Mouse (Mus musculus) midbrain, embryonic 15.5 days (tissue): ENCODE measurements at regions not wholly inside any gene's neighbourhood (a gene's known extent, or its start where the extent isn't known, plus 50 kb on each side); places are given as distances from the start of the nearest gene placed in this dataset.

Source experiments
- ATAC-seq: fragments of 200-750 bp; cut with Nextera tagmentation; replicated peaks from 2 replicates; pipeline ENCODE4 v1.8.0; 2017; ENCODE audit warnings: moderate TSS enrichment
- H3K27ac ChIP-seq: fragments of 300-500 bp; sonication (generic); 2 replicates; pipeline ENCODE4 v1.5.1; 2015; ENCODE audit warnings: mild to moderate bottlenecking, inconsistent platforms
- H3K27me3 ChIP-seq: fragments of 300-500 bp; sonication (generic); replicated peaks from 2 replicates; pipeline ENCODE4 v1.6.1; 2015; ENCODE audit warnings: inconsistent platforms
- H3K36me3 ChIP-seq: fragments of 300-500 bp; sonication (generic); replicated peaks from 2 replicates; pipeline ENCODE4 v1.6.1; 2015; ENCODE audit warnings: inconsistent platforms
- H3K4me1 ChIP-seq: fragments of 300-500 bp; sonication (generic); 2 replicates; pipeline ENCODE4 v1.6.1; 2015; ENCODE audit warnings: inconsistent platforms
- H3K4me2 ChIP-seq: fragments of 300-500 bp; sonication (generic); 2 replicates; pipeline ENCODE4 v1.6.1; 2015; ENCODE audit warnings: inconsistent platforms, mild to moderate bottlenecking, moderate library complexity
- H3K4me3 ChIP-seq: fragments of 300-500 bp; sonication (generic); 2 replicates; pipeline ENCODE4 v1.5.1; 2015; ENCODE audit warnings: mild to moderate bottlenecking, inconsistent platforms
- H3K9ac ChIP-seq: fragments of 300-500 bp; sonication (generic); 2 replicates; pipeline ENCODE4 v1.6.1; 2015; ENCODE audit warnings: mild to moderate bottlenecking, inconsistent platforms
- H3K9me3 ChIP-seq: fragments of 300-500 bp; sonication (generic); 2 replicates; pipeline ENCODE4 v1.6.1; 2016; ENCODE audit warnings: inconsistent platforms
- WGBS: fragments of 180-500 bp; shearing (Covaris S2); methylation state at CpG from one replicate; pipeline ENCODE4 v1.1.7; 2015; ENCODE audit warnings: mixed read lengths; 5-methylcytosine and 5-hydroxymethylcytosine counted together

DNA sequence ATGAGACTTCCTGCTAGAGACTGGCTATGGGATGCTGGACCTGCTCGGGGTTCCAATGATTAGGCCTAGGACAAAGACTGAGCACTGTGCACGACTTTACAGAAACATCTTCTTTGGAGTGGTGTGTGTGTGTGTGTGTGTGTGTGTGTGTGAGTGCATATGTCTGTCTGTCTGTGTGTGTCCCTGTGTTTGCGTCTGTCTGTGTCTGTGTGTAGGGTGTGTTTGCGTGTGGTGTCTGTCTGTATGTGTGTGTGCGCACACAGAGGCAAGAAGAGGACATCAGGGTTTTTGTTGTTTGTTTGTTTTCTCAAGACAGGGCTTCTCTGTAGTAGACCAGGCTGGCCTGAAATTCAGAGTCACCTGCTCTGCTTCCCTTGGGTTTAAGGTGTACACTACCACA is 51.9 kb upstream of the Slco4a1 start:
- Histone ChIP-seq H3K27ac (no peak overlapping the region), H3K27me3 (no peaks in the 10 kb centered on the region), H3K36me3 (no peaks in the 10 kb centered on the region), H3K9me3 (no peaks in the 10 kb centered on the region), H3K4me2 (no peak overlapping the region), H3K9ac (no peak overlapping the region), H3K4me3 (no peak overlapping the region), H3K4me1 (no peaks in the 10 kb centered on the region)
- WGBS = 86% methylated on average over 5 of the region's 5 CpGs
- no peak for ATAC-seq

DNA sequence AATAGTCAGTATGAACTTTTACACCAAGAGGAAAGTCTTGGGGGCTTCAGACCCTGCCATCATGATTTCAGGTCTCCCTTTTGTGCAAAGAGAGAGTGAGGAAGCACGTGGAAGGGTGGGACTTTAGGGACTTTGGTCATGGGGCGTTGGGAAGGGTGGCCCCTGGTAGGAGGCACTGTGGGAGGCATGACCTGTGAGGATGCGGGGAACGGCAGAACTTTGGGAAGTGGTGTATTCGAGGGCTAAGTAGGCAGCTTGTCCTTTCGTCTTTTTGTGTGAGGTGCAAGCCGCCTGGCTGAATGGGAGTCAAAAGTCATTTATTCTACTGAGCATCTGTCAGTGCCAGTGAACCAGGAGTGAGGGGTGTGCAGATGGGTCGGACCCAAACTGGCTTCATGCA is 52.4 kb upstream of the Slco4a1 start:
- H3K4me1 ChIP-seq = no peaks in the 10 kb centered on the region
- H3K36me3 ChIP-seq = no peaks in the 10 kb centered on the region
- no peaks in the 10 kb centered on the region for H3K27me3 ChIP-seq
- ATAC-seq = no peak
- 77% methylated on average over 8 of the region's 8 CpGs for WGBS
- H3K4me3 ChIP-seq = no peak overlapping the region
- H3K27ac ChIP-seq = no peak overlapping the region
- H3K9me3 ChIP-seq = no peaks in the 10 kb centered on the region
- no peak overlapping the region for H3K9ac ChIP-seq
- no peak overlapping the region for H3K4me2 ChIP-seq

DNA sequence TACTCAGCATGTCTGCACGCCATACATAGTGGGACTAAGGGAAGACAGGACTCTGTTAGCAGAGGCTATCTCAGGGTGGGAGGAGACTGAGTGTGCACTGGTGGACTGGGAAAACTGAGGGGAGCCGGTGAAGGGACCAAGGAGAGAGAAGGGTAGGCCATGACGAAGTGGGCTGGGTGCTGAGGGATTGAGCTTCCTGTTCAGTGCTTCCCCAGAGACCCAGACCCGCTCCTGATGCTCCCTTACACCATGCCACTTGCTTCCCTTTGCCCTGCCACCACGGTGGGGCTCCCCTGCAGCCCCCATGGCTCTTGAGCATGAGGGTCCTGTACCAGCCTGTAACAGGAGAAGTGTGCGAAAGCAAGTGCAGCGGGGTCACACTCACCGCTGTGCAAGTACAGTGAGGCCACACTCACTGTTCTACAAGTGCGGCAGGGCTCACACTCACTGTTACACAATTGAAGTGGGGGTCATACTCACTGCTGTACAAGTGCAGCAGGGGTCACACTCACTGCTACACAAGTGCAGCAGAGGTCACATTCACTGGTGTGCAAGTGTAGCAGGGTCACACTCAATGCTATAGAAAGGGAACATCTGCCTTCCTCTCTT is 53.1 kb upstream of the Slco4a1 start:
- H3K9me3 ChIP-seq = no peaks in the 10 kb centered on the region
- H3K36me3 ChIP-seq = no peaks in the 10 kb centered on the region
- 78% methylated on average over 9 of the region's 9 CpGs for WGBS

DNA sequence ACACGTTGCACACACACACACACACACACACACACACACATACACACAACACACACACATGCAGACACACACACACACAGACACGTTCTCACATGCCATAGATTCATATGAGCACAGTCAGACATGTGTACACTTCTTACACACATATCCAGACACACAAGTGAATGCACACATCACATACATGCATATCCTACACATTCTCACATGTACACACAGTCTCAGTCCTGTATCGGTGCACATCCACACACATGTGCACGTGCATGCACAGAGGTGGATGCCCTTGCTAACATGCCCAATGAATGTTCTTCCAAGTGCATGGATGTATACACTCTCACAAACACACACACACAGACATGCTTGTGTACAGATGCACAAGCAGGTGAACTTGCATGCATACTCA is 53.6 kb upstream of the Slco4a1 start:
- 85% methylated on average over 4 of the region's 4 CpGs for WGBS
- no peaks in the 10 kb centered on the region for H3K4me1 ChIP-seq
- H3K4me2 ChIP-seq = no peak overlapping the region
- no peak overlapping the region for H3K9ac ChIP-seq
- no peaks in the 10 kb centered on the region for H3K27me3 ChIP-seq
- H3K9me3 ChIP-seq = no peaks in the 10 kb centered on the region
- H3K4me3 ChIP-seq = no peak overlapping the region
- no peak overlapping the region for H3K27ac ChIP-seq
- ATAC-seq = no peak
- H3K36me3 ChIP-seq = no peaks in the 10 kb centered on the region

More for the DNA sequence above, 53.1 kb upstream of the Slco4a1 start:
- ATAC-seq = no peak
- Histone ChIP-seq H3K27ac (no peak overlapping the region), H3K9ac (no peak overlapping the region), H3K4me1 (no peaks in the 10 kb centered on the region), H3K4me2 (no peak overlapping the region), H3K27me3 (no peaks in the 10 kb centered on the region), H3K4me3 (no peak overlapping the region)

DNA sequence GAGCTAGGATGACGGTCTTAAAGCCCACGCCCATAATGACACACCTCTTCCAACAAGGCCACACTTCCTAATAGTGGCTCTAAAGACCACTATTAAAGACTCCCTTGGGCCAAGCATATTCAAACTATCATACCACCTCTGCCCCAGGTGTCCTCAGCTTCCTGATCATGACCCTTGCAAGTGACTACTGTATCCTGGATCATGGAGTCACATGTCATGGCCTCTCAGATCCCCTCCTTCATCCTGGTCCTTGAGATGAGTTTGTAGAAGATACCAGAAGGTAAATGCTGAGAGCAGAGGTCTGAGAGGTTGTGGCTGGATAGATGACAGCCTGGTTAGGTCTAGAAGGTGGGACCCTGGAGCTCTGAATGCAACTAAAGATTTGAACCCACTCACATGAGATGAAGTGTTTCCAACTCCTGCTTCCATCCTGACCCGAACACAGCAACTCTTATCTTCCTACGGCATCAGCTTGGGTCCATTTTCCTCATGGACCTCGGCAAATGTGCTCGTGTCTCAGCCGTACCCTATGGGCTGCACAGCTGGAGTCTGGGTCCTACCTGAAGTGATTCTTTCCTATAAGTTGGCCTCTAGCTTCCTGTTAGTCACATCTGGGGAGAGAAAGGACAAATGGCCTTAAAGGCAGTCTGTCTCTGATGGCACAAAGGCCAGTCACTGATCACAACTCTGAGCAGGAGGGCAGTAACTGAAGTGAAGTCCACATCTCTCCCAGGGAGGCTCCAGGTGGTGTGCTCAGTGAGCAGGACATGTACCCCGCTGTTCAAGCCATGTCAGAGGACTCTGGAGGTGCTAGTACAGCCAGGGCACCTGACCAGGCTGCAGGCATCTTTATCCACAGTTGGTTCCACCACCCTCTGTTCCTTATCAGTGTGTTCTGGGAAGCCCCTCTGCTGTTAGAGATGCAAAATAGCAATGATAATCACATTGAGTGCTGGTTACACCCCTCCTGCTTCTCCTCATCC is 54.3 kb upstream of the Slco4a1 start:
- H3K27me3 ChIP-seq = no peaks in the 10 kb centered on the region
- 85% methylated on average over 8 of the region's 8 CpGs for WGBS
- no peak overlapping the region for H3K4me2 ChIP-seq
- H3K36me3 ChIP-seq = no peaks in the 10 kb centered on the region
- no peak overlapping the region for H3K9ac ChIP-seq
- H3K9me3 ChIP-seq = no peaks in the 10 kb centered on the region
- H3K27ac ChIP-seq = no peak overlapping the region
- no peaks in the 10 kb centered on the region for H3K4me1 ChIP-seq
- H3K4me3 ChIP-seq = no peak overlapping the region
- no peak for ATAC-seq

DNA sequence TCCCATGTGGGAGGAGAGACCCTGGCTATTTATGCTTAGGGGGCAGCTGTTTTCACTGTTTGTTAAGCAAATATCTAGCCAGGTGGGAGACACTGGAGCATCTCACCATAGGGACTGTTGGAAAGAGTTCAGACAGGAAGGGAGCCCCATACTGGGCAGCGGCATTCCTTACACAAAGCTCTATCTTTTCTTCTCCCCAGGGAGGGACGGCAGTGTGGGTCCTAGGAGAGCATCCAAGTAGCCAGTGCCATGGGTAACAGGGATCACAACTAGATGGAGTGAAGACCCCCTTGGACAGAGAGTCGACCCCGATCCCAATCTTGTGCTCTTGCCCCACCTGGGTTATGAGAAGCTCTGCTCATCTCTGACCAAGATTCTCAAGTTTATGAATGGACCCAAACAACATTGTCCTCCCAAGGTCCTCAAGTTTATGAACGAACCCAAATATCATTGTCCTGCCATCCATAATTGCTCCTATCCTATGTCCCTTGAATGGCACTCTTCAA is 55.5 kb upstream of the Slco4a1 start:
- no peak overlapping the region for H3K4me3 ChIP-seq
- no peak overlapping the region for H3K9ac ChIP-seq
- no peaks in the 10 kb centered on the region for H3K9me3 ChIP-seq
- ATAC-seq = no peak
- no peak overlapping the region for H3K4me2 ChIP-seq
- H3K27me3 ChIP-seq = no peaks in the 10 kb centered on the region
- no peak overlapping the region for H3K27ac ChIP-seq
- no peaks in the 10 kb centered on the region for H3K4me1 ChIP-seq
- 88% methylated on average over 5 of the region's 5 CpGs for WGBS
- no peaks in the 10 kb centered on the region for H3K36me3 ChIP-seq

DNA sequence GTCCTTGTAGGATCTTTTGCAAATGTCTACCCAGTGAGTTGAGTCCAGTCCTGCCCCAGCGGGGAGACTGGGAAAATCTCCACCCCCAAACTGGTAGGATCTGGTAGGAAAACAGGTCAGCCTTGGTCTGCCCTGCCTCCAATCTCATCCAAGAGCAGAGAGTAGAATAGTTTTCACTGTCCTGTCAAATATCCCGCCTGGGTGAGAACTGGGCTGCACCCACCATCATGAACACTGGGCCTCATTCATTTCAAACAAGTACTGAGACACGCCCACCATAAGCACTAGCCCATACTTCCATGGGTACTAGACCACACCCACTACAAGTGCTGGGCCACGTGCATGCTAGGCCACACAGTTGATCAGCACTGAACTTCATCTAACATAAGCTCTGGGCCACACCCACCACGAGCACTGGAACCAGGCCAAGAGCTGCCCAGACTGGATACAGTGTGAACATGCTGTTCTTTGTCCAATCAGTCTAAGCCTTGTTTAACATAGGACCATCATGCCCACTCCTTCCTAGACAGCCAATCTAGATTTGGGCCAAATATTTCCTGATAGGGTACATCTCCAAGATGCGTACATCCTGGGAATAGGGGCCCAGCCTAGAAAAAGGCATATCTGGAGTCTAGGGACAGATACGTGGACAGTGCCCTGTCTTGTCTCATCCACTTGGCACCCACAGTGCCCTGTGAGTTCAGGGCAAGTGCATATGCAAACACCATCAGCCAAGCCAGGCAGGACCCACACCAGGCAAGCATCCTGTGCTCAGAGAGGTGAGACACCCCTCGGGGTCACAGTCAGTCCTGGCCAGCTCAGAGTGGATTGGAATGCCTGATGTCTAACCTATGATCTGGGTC is 56.2 kb upstream of the Slco4a1 start:
- no peaks in the 10 kb centered on the region for H3K4me1 ChIP-seq
- no peak overlapping the region for H3K4me3 ChIP-seq
- no peaks in the 10 kb centered on the region for H3K9me3 ChIP-seq
- no peak overlapping the region for H3K27ac ChIP-seq
- no peak overlapping the region for H3K4me2 ChIP-seq
- H3K27me3 ChIP-seq = no peaks in the 10 kb centered on the region
- 74% methylated on average over 8 of the region's 8 CpGs for WGBS
- no peak overlapping the region for H3K9ac ChIP-seq
- H3K36me3 ChIP-seq = no peaks in the 10 kb centered on the region
- ATAC-seq = no peak

DNA sequence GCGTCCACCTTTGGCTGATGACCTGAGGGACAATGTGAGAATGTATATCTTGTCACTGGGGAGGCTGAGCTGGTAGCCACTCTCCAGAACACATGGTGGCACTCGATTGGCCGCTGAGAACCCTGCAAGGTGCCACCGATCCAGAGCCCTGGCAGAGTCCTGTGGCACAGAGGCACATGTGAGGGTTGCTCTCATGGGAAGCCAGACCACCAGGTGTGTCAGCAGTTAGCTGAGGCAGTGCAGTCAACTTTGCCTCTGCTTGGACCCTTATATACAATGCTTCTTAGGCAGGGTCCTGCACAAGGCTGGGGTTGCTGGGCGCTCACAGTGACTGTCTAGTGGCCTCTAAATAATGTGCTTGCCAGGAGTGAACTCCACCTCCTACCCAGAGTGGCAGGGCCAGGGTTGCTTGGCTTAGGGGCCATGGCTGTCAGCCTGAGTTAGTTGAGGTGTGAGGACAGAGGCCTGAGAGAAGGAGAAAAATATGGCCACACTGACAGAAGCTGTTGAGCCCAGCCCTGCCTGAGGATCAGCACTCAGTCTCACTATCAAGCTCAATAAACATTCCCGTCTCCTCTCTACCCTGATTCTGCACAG is 57.1 kb upstream of the Slco4a1 start:
- Histone ChIP-seq H3K27ac (no peak overlapping the region), H3K36me3 (no peaks in the 10 kb centered on the region), H3K4me3 (no peak overlapping the region), H3K4me2 (no peak overlapping the region), H3K27me3 (no peaks in the 10 kb centered on the region), H3K9ac (no peak overlapping the region), H3K4me1 (no peaks in the 10 kb centered on the region), H3K9me3 (no peaks in the 10 kb centered on the region)
- 89% methylated on average over 6 of the region's 6 CpGs for WGBS
- ATAC-seq = no peak

DNA sequence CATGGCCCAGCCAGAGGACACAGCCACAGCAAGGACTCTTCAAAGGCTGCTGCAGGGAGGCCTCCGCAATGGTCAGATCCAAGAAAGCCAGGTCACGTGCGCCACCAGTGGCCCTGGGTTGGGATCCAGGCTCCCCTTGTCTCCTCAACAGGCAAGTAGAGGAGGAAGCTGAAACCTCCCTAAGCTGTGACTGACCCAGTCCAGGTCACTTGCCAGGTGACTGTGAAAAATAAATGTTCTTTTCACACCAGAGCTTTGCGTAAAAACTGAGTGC is 57.6 kb upstream of the Slco4a1 start:
- Histone ChIP-seq H3K9ac (no peak overlapping the region), H3K4me3 (no peak overlapping the region), H3K36me3 (no peaks in the 10 kb centered on the region), H3K27ac (no peak overlapping the region), H3K27me3 (no peaks in the 10 kb centered on the region), H3K4me2 (no peak overlapping the region), H3K4me1 (no peaks in the 10 kb centered on the region), H3K9me3 (no peaks in the 10 kb centered on the region)
- no peak for ATAC-seq
- 91% methylated on average over 4 of the region's 4 CpGs for WGBS

DNA sequence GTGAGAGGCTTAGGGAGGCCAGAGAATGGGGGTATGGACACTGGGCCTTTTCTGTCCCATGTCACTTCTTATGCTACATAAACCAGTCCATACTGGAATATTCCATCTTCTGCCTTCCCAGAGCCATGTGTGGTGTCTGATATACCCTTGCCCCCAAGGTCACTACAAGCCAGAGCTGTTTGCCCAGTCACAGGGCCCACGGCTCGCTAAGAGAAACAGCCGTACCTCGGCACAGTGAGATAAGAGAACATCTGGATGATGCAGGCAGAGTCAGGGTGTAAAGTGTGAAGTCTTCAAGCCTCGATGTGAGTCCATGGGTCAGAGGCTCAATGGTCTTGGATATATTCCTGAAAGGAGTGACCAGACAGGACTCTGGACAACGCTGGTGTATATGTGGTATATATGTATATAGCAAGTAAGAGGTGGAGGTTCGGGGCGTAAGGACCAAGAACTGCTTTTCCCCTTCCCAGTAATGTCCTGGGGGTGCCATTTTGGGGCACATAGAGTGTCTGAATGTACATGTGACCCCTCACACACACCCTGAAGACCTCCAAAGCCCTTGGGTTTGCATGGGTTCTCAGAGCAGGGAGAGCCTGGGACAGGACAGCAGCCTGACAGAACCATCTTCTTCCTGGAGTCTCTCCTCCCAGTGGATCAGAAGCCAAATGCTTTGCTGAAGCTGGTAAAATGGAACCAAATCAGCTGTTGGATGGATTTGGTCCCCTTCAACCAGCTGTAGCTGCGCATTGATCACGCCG is 58.1 kb upstream of the Slco4a1 start:
- no peak overlapping the region for H3K4me3 ChIP-seq
- WGBS = 91% methylated on average over 11 of the region's 11 CpGs
- no peak overlapping the region for H3K9ac ChIP-seq
- H3K4me2 ChIP-seq = no peak overlapping the region
- no peaks in the 10 kb centered on the region for H3K4me1 ChIP-seq
- H3K27me3 ChIP-seq = no peaks in the 10 kb centered on the region
- no peaks in the 10 kb centered on the region for H3K9me3 ChIP-seq
- no peak for ATAC-seq
- H3K27ac ChIP-seq = no peak overlapping the region
- H3K36me3 ChIP-seq = no peaks in the 10 kb centered on the region

DNA sequence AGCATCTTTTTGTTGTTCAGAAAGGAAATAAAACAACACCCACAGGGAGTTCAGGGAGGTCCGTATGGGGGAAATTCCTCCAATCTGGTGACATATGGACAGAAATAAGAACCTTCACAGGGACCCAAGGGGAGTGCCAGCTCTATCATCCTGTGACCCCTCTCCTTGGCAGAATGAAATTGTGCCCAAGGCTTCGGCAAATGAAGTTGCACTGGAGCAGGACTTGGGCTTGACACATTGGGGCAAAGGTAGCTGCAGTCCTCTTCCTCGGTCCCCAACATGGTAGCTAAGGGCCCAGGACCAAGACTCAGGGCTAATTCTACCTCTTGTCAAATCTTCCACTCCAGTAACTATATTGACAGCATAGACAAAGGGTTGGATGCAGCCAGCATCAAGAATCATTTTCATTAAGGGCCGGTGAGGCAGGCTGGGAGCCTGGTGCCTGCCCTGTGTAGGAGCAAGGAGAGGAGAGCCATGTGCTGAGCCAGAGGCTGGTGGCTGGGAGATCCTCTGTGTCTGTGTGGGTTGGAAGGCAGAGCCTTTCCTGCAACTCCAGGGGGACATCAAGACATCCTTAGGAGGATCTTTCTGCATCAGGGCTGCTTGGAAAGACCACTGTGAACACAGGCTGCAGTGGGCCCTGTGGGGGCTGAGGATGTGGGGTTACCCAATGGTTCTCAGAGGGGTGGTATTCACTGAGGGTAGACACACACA is 59.2 kb upstream of the Slco4a1 start:
- H3K27ac ChIP-seq = no peak overlapping the region
- ATAC-seq = no peak
- 65% methylated on average over 4 of the region's 4 CpGs for WGBS
- H3K9me3 ChIP-seq = no peaks in the 10 kb centered on the region
- H3K9ac ChIP-seq = no peak overlapping the region
- no peaks in the 10 kb centered on the region for H3K36me3 ChIP-seq
- H3K4me1 ChIP-seq = no peaks in the 10 kb centered on the region
- H3K27me3 ChIP-seq = no peaks in the 10 kb centered on the region
- H3K4me2 ChIP-seq = no peak overlapping the region
- H3K4me3 ChIP-seq = no peak overlapping the region
